Mouse (Mus musculus) MEL (cell line): ENCODE data around the gene Gm49353. TPM values are rescaled to one million over a fixed set of nuclear protein-coding genes. Genes with fewer than 3 reads are reported as not detected.

ENCODE experiments used
- DNase-seq: peaks from one replicate; pipeline ENCODE4 v3.0.0; 2011; ENCODE audit warnings: low read depth, low spot score
- H3K27ac ChIP-seq: 2 replicates; pipeline ENCODE4 v1.5.1; 2012; ENCODE audit warnings: low read depth, mild to moderate bottlenecking, control low read depth, low read length, moderate library complexity; ENCODE audit not compliant: control insufficient read depth
- H3K27me3 ChIP-seq, 2 experiments: fragments of 150-350 bp in 1 of 2; sonication (generic) in 1 of 2; 2 replicates each; pipeline ENCODE4 v1.6.1; 2012; ENCODE audit warnings: low read length in 2 of 2, mild to moderate bottlenecking in 2 of 2, improper control_type of control experiment in 1 of 2, moderate library complexity in 1 of 2; ENCODE audit not compliant: insufficient read depth in 2 of 2, control insufficient read depth in 1 of 2
- H3K36me3 ChIP-seq, 2 experiments: 2 replicates each; pipeline ENCODE4 v1.6.1; 2012 to 2014; ENCODE audit warnings: low read length in 2 of 2, improper control_type of control experiment in 1 of 2, inconsistent platforms in 1 of 2, mild to moderate bottlenecking in 1 of 2; ENCODE audit not compliant: insufficient read depth in 2 of 2, control insufficient read depth in 1 of 2
- H3K4me1 ChIP-seq, 2 experiments: fragments of 150-350 bp in 1 of 2; sonication (generic) in 1 of 2; 2 replicates each; pipeline ENCODE4 v1.6.1; 2012; ENCODE audit warnings: low read length in 2 of 2, improper control_type of control experiment in 1 of 2, mild to moderate bottlenecking in 1 of 2; ENCODE audit not compliant: insufficient read depth in 2 of 2, control insufficient read depth in 1 of 2
- H3K4me3 ChIP-seq, 2 experiments: fragments of 150-350 bp in 1 of 2; sonication (generic) in 1 of 2; 2 replicates each; pipeline ENCODE4 v1.5.1; 2012; ENCODE audit warnings: low read depth in 2 of 2, low read length in 2 of 2, mild to moderate bottlenecking in 2 of 2, moderate library complexity in 2 of 2, control low read depth in 1 of 2, improper control_type of control experiment in 1 of 2; ENCODE audit not compliant: control insufficient read depth in 1 of 2, insufficient read depth in 1 of 2
- H3K79me2 ChIP-seq: 2 replicates; pipeline ENCODE4 v1.6.1; 2012; ENCODE audit warnings: mild to moderate bottlenecking, low read length, moderate library complexity; ENCODE audit not compliant: control insufficient read depth, poor library complexity, insufficient read depth
- H3K9ac ChIP-seq: 2 replicates; pipeline ENCODE4 v1.6.1; 2012; ENCODE audit warnings: low read depth, mild to moderate bottlenecking, control low read depth, low read length, moderate library complexity; ENCODE audit not compliant: control insufficient read depth, poor library complexity, severe bottlenecking
- H3K9me3 ChIP-seq: fragments of 150-350 bp; sonication (generic); replicated peaks from 2 replicates; pipeline ENCODE4 v1.6.1; 2012; ENCODE audit warnings: mild to moderate bottlenecking, low read length, improper control_type of control experiment, moderate library complexity; ENCODE audit not compliant: insufficient read depth
- CHD1 ChIP-seq: IDR thresholded peaks from 2 replicates; pipeline ENCODE4 v1.6.1; 2012; ENCODE audit warnings: low read depth, mild to moderate bottlenecking, inconsistent platforms, low read length, improper control_type of control experiment
- CHD2 ChIP-seq: IDR thresholded peaks from 2 replicates; pipeline ENCODE4 v1.6.1; 2011; ENCODE audit warnings: low read length, improper control_type of control experiment
- CTCF ChIP-seq, 3 experiments: IDR thresholded peaks in 2 of 3; conservative IDR thresholded peaks in 1 of 3; 2 replicates each; pipeline ENCODE4 v1.5.1; 2011 to 2012; ENCODE audit warnings: low read length in 3 of 3, low read depth in 2 of 3, mild to moderate bottlenecking in 2 of 3, improper control_type of control experiment in 1 of 3, inconsistent platforms in 1 of 3, mixed read lengths in 1 of 3, moderate library complexity in 1 of 3; ENCODE audit not compliant: control insufficient read depth in 1 of 3, insufficient read depth in 1 of 3, poor library complexity in 1 of 3, severe bottlenecking in 1 of 3
- E2F4 ChIP-seq: IDR thresholded peaks from 2 replicates; pipeline ENCODE4 v1.6.1; 2011; ENCODE audit warnings: low read depth, low read length, improper control_type of control experiment, borderline replicate concordance
- ELF1 ChIP-seq: IDR thresholded peaks from 2 replicates; pipeline ENCODE4 v1.6.1; 2014; ENCODE audit warnings: low read depth, mild to moderate bottlenecking, inconsistent platforms, low read length, improper control_type of control experiment, moderate library complexity
- EP300 ChIP-seq, 2 experiments: IDR thresholded peaks; 2 replicates each; pipeline ENCODE4 v1.6.1; 2011; ENCODE audit warnings: improper control_type of control experiment in 2 of 2, low read length in 2 of 2, low read depth in 1 of 2, mild to moderate bottlenecking in 1 of 2
- GATA1 ChIP-seq: IDR thresholded peaks from 2 replicates; pipeline ENCODE4 v1.6.1; 2011; ENCODE audit warnings: low read depth, low read length, improper control_type of control experiment
- MAX ChIP-seq: IDR thresholded peaks from 2 replicates; pipeline ENCODE4 v1.6.1; 2011; ENCODE audit warnings: low read length, improper control_type of control experiment
- MXI1 ChIP-seq: IDR thresholded peaks from 2 replicates; pipeline ENCODE4 v1.6.1; 2011; ENCODE audit warnings: mild to moderate bottlenecking, low read depth, low read length, improper control_type of control experiment
- MYB ChIP-seq: IDR thresholded peaks from 2 replicates; pipeline ENCODE4 v1.6.1; 2011; ENCODE audit warnings: mild to moderate bottlenecking, low read depth, low read length, improper control_type of control experiment
- MYC ChIP-seq: IDR thresholded peaks from 2 replicates; pipeline ENCODE4 v1.6.1; 2011; ENCODE audit warnings: low read depth, mild to moderate bottlenecking, low read length, improper control_type of control experiment, moderate library complexity
- NELFE ChIP-seq: IDR thresholded peaks from 2 replicates; pipeline ENCODE4 v1.6.1; 2011; ENCODE audit warnings: low read depth, low read length, improper control_type of control experiment
- NRF1 ChIP-seq: IDR thresholded peaks from 2 replicates; pipeline ENCODE4 v1.6.1; 2014; ENCODE audit warnings: low read depth, mild to moderate bottlenecking, inconsistent platforms, low read length, improper control_type of control experiment, moderate library complexity; ENCODE audit not compliant: poor library complexity, insufficient read depth, severe bottlenecking
- POLR2A ChIP-seq, 2 experiments: IDR thresholded peaks; 2 replicates each; pipeline ENCODE4 v1.6.1; 2011 to 2012; ENCODE audit warnings: low read length in 2 of 2, mild to moderate bottlenecking in 2 of 2, control low read depth in 1 of 2, improper control_type of control experiment in 1 of 2, low read depth in 1 of 2, moderate library complexity in 1 of 2; ENCODE audit not compliant: control insufficient read depth in 1 of 2, insufficient read depth in 1 of 2, poor library complexity in 1 of 2
- SMC3 ChIP-seq: IDR thresholded peaks from 2 replicates; pipeline ENCODE4 v1.6.1; 2011; ENCODE audit warnings: low read depth, low read length, improper control_type of control experiment
- TAL1 ChIP-seq: IDR thresholded peaks from 2 replicates; pipeline ENCODE4 v1.6.1; 2012; ENCODE audit warnings: mild to moderate bottlenecking, inconsistent platforms, low read length, moderate library complexity, mixed read lengths
- TBP ChIP-seq: IDR thresholded peaks from 2 replicates; pipeline ENCODE4 v1.8.0; 2011; ENCODE audit warnings: low read depth, low read length, improper control_type of control experiment
- TCF12 ChIP-seq: IDR thresholded peaks from 2 replicates; pipeline ENCODE4 v1.6.1; 2014; ENCODE audit warnings: low read depth, mild to moderate bottlenecking, inconsistent platforms, low read length, improper control_type of control experiment, moderate library complexity
- UBTF ChIP-seq: IDR thresholded peaks from 2 replicates; pipeline ENCODE4 v1.6.1; 2012; ENCODE audit warnings: low read depth, mild to moderate bottlenecking, inconsistent platforms, low read length, improper control_type of control experiment, moderate library complexity, borderline replicate concordance; ENCODE audit not compliant: insufficient read depth
- USF2 ChIP-seq, 2 experiments: IDR thresholded peaks; 2 replicates each; pipeline ENCODE4 v1.6.1; 2011 to 2012; ENCODE audit warnings: improper control_type of control experiment in 2 of 2, low read length in 2 of 2, borderline replicate concordance in 1 of 2, inconsistent platforms in 1 of 2, low read depth in 1 of 2, mild to moderate bottlenecking in 1 of 2; ENCODE audit not compliant: insufficient read depth in 1 of 2
- ZKSCAN1 ChIP-seq: IDR thresholded peaks from 2 replicates; pipeline ENCODE4 v1.6.1; 2012; ENCODE audit warnings: low read depth, mild to moderate bottlenecking, inconsistent platforms, low read length, improper control_type of control experiment, moderate library complexity
- ZMIZ1 ChIP-seq: IDR thresholded peaks from 2 replicates; pipeline ENCODE4 v1.6.1; 2012; ENCODE audit warnings: low read depth, mild to moderate bottlenecking, inconsistent platforms, low read length, improper control_type of control experiment, moderate library complexity
- ZNF384 ChIP-seq: IDR thresholded peaks from 2 replicates; pipeline ENCODE4 v1.6.1; 2012; ENCODE audit warnings: low read depth, mild to moderate bottlenecking, inconsistent platforms, low read length, improper control_type of control experiment
- polyA plus RNA-seq, 2 experiments: library from polyadenylated mRNA; stranded (reverse) in 1 of 2; unstranded in 1 of 2; fragments of >175 nt in 1 of 2; fragments of >200 nt in 1 of 2; gene quantifications; 2 replicates each; pipeline versions ENCODE4 v1.2.1 to v1.2.4; 2012; ENCODE audit warnings: low replicate concordance in 2 of 2, low read depth in 1 of 2; ENCODE audit not compliant: insufficient read length in 2 of 2, insufficient read depth in 1 of 2, missing spikeins in 1 of 2
- total RNA-seq: library from RNA; depleted of rRNA; stranded (reverse); fragments of 300-350 nt; gene quantifications from 2 replicates; pipeline ENCODE4 v1.2.3, GENCODE M21; 2012

Gene Gm49353
- total and polyA plus RNA-seq, 3 experiments: not detected

- no peak for TF ChIP-seq TCF12
- TF ChIP-seq GATA1: no peak
- TF ChIP-seq CTCF (IDR thresholded peaks at IDR 0.05 in 2 of 3, conservative IDR thresholded peaks at IDR 0.05 in 1 of 3; ENCODE audit: control insufficient read depth in 1 of 3, insufficient read depth in 1 of 3, low read depth in 2 of 3, low read length in 3 of 3, poor library complexity in 1 of 3, severe bottlenecking in 1 of 3): no peak
- TF ChIP-seq E2F4: no peak
- no peak for TF ChIP-seq CHD2
- no peak for TF ChIP-seq SMC3
- TF ChIP-seq TBP: no peak
- no peak for TF ChIP-seq UBTF
- TF ChIP-seq MXI1: no peak
- TF ChIP-seq ZNF384: no peak
- no peak for TF ChIP-seq USF2 (IDR thresholded peaks at IDR 0.05; ENCODE audit: borderline replicate concordance in 1 of 2, insufficient read depth in 1 of 2, low read depth in 1 of 2, low read length in 2 of 2)
- TF ChIP-seq, all 39 proteins: peak for 0
- Histone ChIP-seq H3K27me3 (no peaks in the 10 kb centered on the region), H3K4me1 (no peaks in the 10 kb centered on the region), H3K27ac (no peak overlapping the region), H3K79me2 (no peaks in the 10 kb centered on the region), H3K9ac (no peak overlapping the region), H3K9me3 (no peaks in the 10 kb centered on the region), H3K4me3 (no peak overlapping the region), H3K36me3 (no peaks in the 10 kb centered on the region)
- DNase-seq: no peak
Observed at GRCm38 (mm10) chr10:29178003-29178402, 20.8 kb upstream of the Gm49353 start.

GRCm38 (mm10) chr10:29180210-29180609 lies 18.5 kb upstream of the Gm49353 start:
- Histone ChIP-seq H3K9me3 (no peaks in the 10 kb centered on the region), H3K27me3 (no peaks in the 10 kb centered on the region), H3K4me3 (no peak overlapping the region), H3K4me1 (no peaks in the 10 kb centered on the region), H3K36me3 (no peaks in the 10 kb centered on the region), H3K79me2 (no peaks in the 10 kb centered on the region), H3K9ac (no peak overlapping the region), H3K27ac (no peak overlapping the region)
- DNase-seq: no peak
- TF ChIP-seq UBTF (no peak), MYC (no peak), NELFE (no peak), ZKSCAN1 (no peak), CHD1 (no peak), MXI1 (no peak), USF2 (IDR thresholded peaks at IDR 0.05; ENCODE audit: borderline replicate concordance in 1 of 2, insufficient read depth in 1 of 2, low read depth in 1 of 2, low read length in 2 of 2) (no peak), ELF1 (no peak), MAX (no peak), POLR2A (IDR thresholded peaks at IDR 0.05; ENCODE audit: control insufficient read depth in 1 of 2, insufficient read depth in 1 of 2, low read depth in 1 of 2, low read length in 2 of 2, poor library complexity in 1 of 2) (no peak), EP300 (IDR thresholded peaks at IDR 0.05; ENCODE audit: low read depth in 1 of 2, low read length in 2 of 2) (no peak), MYB (no peak), ZMIZ1 (no peak), TAL1 (no peak), TBP (no peak), ZNF384 (no peak), NRF1 (no peak), TCF12 (no peak)
